Mouse (Mus musculus) hindbrain, embryonic 16.5 days (tissue): Measurements from ENCODE around the gene Slc25a5. TPM values are rescaled to one million over a fixed set of nuclear protein-coding genes. Genes with fewer than 3 reads are reported as not detected.

Source experiments
- ATAC-seq: fragments of 200-750 bp; cut with Nextera tagmentation; 2 replicates; pipeline ENCODE4 v1.8.0; 2017; ENCODE audit warnings: moderate TSS enrichment, moderate library complexity
- H3K27ac ChIP-seq: fragments of 300-500 bp; sonication (generic); 2 replicates; pipeline ENCODE4 v1.5.1; 2014; ENCODE audit warnings: low read depth, mild to moderate bottlenecking, control low read depth, low read length, moderate library complexity
- H3K27me3 ChIP-seq: fragments of 300-500 bp; sonication (generic); replicated peaks from 2 replicates; pipeline ENCODE4 v1.6.1; 2014; ENCODE audit warnings: low read length; ENCODE audit not compliant: control insufficient read depth, insufficient read depth
- H3K36me3 ChIP-seq: fragments of 300-500 bp; sonication (generic); 2 replicates; pipeline ENCODE4 v1.6.1; 2014; ENCODE audit warnings: mild to moderate bottlenecking, low read length, moderate library complexity, mixed read lengths; ENCODE audit not compliant: control insufficient read depth, insufficient read depth
- H3K4me1 ChIP-seq: fragments of 300-500 bp; sonication (generic); 2 replicates; pipeline ENCODE4 v1.6.1; 2014; ENCODE audit warnings: low read depth, low read length; ENCODE audit not compliant: control insufficient read depth, insufficient read depth
- H3K4me2 ChIP-seq: fragments of 300-500 bp; sonication (generic); 2 replicates; pipeline ENCODE4 v1.6.1; 2014; ENCODE audit warnings: mild to moderate bottlenecking, low read length, control low read depth, moderate library complexity
- H3K4me3 ChIP-seq: fragments of 300-500 bp; sonication (generic); 2 replicates; pipeline ENCODE4 v1.5.1; 2014; ENCODE audit warnings: mild to moderate bottlenecking, low read length, control low read depth, moderate library complexity
- H3K9ac ChIP-seq: fragments of 300-500 bp; sonication (generic); 2 replicates; pipeline ENCODE4 v1.6.1; 2014; ENCODE audit warnings: low read depth, mild to moderate bottlenecking, control low read depth, low read length, moderate library complexity
- H3K9me3 ChIP-seq: fragments of 300-500 bp; sonication (generic); 2 replicates; pipeline ENCODE4 v1.6.1; 2014; ENCODE audit warnings: mild to moderate bottlenecking, low read length, moderate library complexity; ENCODE audit not compliant: control insufficient read depth
- WGBS: fragments of 180-500 bp; shearing (Covaris S2); extraction: QIAGEN DNeasy Blood & Tissue Kit; methylation state at CpG from one replicate; pipeline ENCODE4 v1.1.7; 2014; 5-methylcytosine and 5-hydroxymethylcytosine counted together
- polyA plus RNA-seq: library from polyadenylated mRNA; unstranded; fragments of >200 nt; fragmentation: Nextera tagmentation; extraction: Ambion mirVana; gene quantifications from 2 replicates; pipeline ENCODE4 v1.2.1, GENCODE M21; 2015

The Slc25a5 gene
- polyA plus RNA-seq, 1 experiment from 2014 or later = 586 TPM

DNA sequence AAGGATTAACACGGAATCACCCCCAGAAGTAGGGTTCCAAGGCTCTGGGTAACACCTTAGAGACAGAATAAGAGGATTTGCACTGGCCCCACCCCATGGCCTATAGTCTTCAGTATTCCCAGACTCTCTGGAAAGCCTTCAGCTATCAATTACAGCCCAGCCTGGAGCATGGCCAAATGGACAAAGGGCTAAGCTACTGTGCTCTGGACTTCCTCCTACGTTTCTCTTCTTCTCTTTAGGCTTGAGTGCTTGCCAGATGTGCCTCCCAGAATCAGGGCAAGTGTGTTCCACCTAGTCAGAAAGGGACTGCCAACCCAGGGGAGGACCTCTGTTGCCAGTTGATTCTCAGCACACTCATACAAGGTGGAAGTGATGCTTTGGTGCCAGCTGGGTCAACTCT lies 29.6 kb downstream of the Slc25a5 start:
- no peak for ATAC-seq
- H3K4me2 ChIP-seq = no peak overlapping the region
- no peaks in the 10 kb centered on the region for H3K27me3 ChIP-seq
- H3K4me3 ChIP-seq = no peak overlapping the region
- no peak overlapping the region for H3K27ac ChIP-seq
- H3K9ac ChIP-seq = no peak overlapping the region
- no peaks in the 10 kb centered on the region for H3K9me3 ChIP-seq
- 52% methylated on average over 2 of the region's 2 CpGs for WGBS
- no peaks in the 10 kb centered on the region for H3K4me1 ChIP-seq
- H3K36me3 ChIP-seq = no peaks in the 10 kb centered on the region

DNA sequence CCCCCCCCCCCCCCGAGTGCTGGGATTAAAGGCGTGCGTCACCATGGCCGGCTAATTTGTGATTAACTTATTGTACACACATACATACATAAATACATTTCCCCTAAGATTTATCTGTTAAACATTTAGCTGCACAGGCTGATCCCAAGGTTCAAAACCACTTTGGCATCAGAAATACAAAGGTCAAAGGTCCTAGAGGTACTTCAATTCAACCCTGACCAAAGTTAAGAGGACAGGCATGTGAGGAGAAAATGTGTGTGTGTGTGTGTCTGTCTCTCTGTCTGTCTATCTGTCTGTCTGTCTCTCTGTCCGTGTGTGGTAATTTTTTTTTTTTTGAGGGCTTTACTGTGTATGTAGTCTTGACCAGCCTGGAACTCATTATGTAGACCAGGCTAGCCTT lies 31.4 kb downstream of the Slc25a5 start:
- no peak overlapping the region for H3K9ac ChIP-seq
- ATAC-seq = no peak
- H3K4me2 ChIP-seq = no peak overlapping the region
- no peaks in the 10 kb centered on the region for H3K36me3 ChIP-seq
- no peaks in the 10 kb centered on the region for H3K9me3 ChIP-seq
- no peaks in the 10 kb centered on the region for H3K27me3 ChIP-seq
- H3K4me3 ChIP-seq = no peak overlapping the region
- 89% methylated on average over 5 of the region's 5 CpGs for WGBS
- no peak overlapping the region for H3K27ac ChIP-seq
- H3K4me1 ChIP-seq = no peaks in the 10 kb centered on the region

- Histone ChIP-seq H3K27me3 (no peaks in the 10 kb centered on the region), H3K4me1 (peaks cover 3% of the 10 kb centered on the region), H3K27ac (no peak overlapping the region), H3K36me3 (no peaks in the 10 kb centered on the region), H3K4me2 (no peak overlapping the region), H3K9ac (no peak overlapping the region), H3K4me3 (no peak overlapping the region), H3K9me3 (no peaks in the 10 kb centered on the region)
- ATAC-seq = no peak
- WGBS = 40% methylated on average over 5 of the region's 5 CpGs
These were observed 34.8 kb downstream of the Slc25a5 start for GRCm38 (mm10) chrX:36830271-36830670.

DNA sequence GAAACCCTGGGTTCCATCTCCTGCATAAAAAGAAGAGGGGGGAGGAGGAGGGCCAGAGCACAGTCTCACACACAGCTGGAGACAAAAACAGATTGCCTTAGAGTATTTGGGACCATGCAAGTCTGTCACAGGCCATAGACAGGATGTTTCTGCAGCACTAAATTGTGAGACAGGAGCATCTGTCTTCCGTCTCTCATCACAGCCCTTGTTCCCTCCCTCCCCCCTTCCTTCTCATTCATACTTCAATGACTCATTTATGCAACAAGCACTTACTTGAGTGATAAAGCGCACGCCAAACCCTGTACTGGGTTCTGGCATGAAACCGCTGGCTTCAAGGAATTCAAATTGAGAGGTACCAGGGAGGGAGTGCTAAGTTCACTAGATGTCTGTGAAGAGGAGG lies 36.2 kb downstream of the Slc25a5 start:
- no peak overlapping the region for H3K4me3 ChIP-seq
- H3K36me3 ChIP-seq = no peaks in the 10 kb centered on the region

GRCm38 (mm10) chrX:36833397-36834084 lies 38.1 kb downstream of the Slc25a5 start:
- peak overlapping the region; percentile 48 for H3K9ac ChIP-seq
- H3K4me2 ChIP-seq = peak overlapping the region; percentile 53
- H3K27ac ChIP-seq = peak overlapping the region; percentile 61
- ATAC-seq = peak; percentile 86
- no peaks in the 10 kb centered on the region for H3K9me3 ChIP-seq
- H3K4me3 ChIP-seq = peak overlapping the region; percentile 34
- no peaks in the 10 kb centered on the region for H3K27me3 ChIP-seq
- 23% methylated on average over 19 of the region's 19 CpGs for WGBS
- H3K36me3 ChIP-seq = no peaks in the 10 kb centered on the region
- H3K4me1 ChIP-seq = peaks cover 3% of the 10 kb centered on the region

More for the DNA sequence above, 36.2 kb downstream of the Slc25a5 start:
- Histone ChIP-seq H3K27me3 (no peaks in the 10 kb centered on the region), H3K9me3 (no peaks in the 10 kb centered on the region), H3K4me1 (peaks cover 3% of the 10 kb centered on the region), H3K4me2 (no peak overlapping the region), H3K27ac (no peak overlapping the region), H3K9ac (no peak overlapping the region)
- WGBS = 78% methylated on average over 4 of the region's 4 CpGs
- ATAC-seq = no peak

DNA sequence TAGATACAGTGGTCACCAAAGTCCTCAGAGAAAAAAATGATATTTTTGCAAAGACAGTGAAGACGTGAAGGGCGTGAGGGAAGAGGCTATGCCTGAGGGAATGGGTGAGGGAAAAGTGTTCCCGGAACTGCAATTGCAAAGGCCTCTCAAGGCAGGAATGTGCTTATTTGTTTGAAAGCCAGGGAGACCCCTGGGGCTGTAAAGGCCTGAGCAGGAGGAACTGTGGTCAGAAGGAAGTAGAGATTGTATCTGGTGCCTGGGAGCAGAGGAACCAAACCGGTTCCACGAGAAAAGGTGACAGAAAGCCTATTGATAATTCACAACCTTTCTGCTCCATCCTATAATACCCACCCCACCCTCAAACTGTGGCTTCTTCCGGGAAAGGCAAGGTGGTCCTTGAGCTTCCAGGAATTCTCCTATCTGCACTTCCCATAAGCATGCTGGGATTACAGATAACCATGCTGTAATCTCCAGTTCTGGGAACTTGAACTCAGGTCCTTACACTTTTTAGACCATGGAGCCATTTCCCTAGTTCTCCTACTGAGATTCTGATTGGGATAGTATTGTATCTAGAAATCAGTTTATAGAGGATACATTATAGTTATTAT lies 41.7 kb downstream of the Slc25a5 start:
- ATAC-seq = no peak
- Histone ChIP-seq H3K9ac (no peak overlapping the region), H3K4me3 (no peak overlapping the region), H3K4me2 (no peak overlapping the region), H3K36me3 (no peaks in the 10 kb centered on the region), H3K4me1 (peaks cover 3% of the 10 kb centered on the region), H3K27me3 (no peaks in the 10 kb centered on the region), H3K9me3 (no peaks in the 10 kb centered on the region), H3K27ac (no peak overlapping the region)
- 70% methylated on average over 6 of the region's 6 CpGs for WGBS

GRCm38 (mm10) chrX:36839391-36839790 lies 43.9 kb downstream of the Slc25a5 start:
- Histone ChIP-seq H3K27ac (no peak overlapping the region), H3K4me2 (no peak overlapping the region), H3K27me3 (no peaks in the 10 kb centered on the region), H3K36me3 (no peaks in the 10 kb centered on the region), H3K9ac (no peak overlapping the region), H3K4me3 (no peak overlapping the region), H3K9me3 (no peaks in the 10 kb centered on the region), H3K4me1 (no peaks in the 10 kb centered on the region)
- WGBS = 62% methylated on average over 7 of the region's 7 CpGs
- ATAC-seq = no peak

DNA sequence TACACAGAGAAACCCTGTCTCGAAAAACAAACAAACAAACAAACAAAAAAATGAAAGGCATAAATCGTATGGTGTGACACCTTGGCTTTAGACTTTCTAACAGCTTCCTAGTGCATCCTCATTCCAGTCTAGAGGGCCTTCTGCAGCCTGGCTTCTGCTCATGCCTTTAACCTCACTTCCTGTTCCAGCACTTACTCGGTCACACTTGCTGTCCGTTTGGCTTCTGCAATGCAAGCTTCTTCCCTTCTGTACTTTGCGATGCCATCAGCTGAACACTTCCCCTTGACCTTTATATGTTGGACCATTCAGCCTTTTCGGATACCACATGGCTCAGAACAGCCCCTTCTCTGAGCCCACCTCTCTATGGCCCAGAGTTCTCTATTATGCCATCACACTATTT lies 46.2 kb downstream of the Slc25a5 start:
- 89% methylated on average over 6 of the region's 6 CpGs for WGBS
- ATAC-seq = no peak
- H3K27me3 ChIP-seq = no peaks in the 10 kb centered on the region
- H3K4me2 ChIP-seq = no peak overlapping the region
- H3K4me3 ChIP-seq = no peak overlapping the region
- H3K36me3 ChIP-seq = no peaks in the 10 kb centered on the region
- H3K27ac ChIP-seq = no peak overlapping the region
- no peaks in the 10 kb centered on the region for H3K9me3 ChIP-seq
- H3K4me1 ChIP-seq = no peaks in the 10 kb centered on the region
- no peak overlapping the region for H3K9ac ChIP-seq

- Histone ChIP-seq H3K4me2 (no peak overlapping the region), H3K36me3 (no peaks in the 10 kb centered on the region), H3K9me3 (no peaks in the 10 kb centered on the region), H3K4me1 (no peaks in the 10 kb centered on the region), H3K27me3 (no peaks in the 10 kb centered on the region), H3K27ac (no peak overlapping the region), H3K9ac (no peak overlapping the region), H3K4me3 (no peak overlapping the region)
- no peak for ATAC-seq
- 85% methylated on average over 4 of the region's 4 CpGs for WGBS
These were observed 48.0 kb downstream of the Slc25a5 start for GRCm38 (mm10) chrX:36843346-36843990.
